Mouse (Mus musculus): ENCODE measurements around the gene Abhd4.
A peak's percentile ranks its signal among the peaks of the same experiment; 100 is the strongest.
"Not testable (repeated sequence)": the region's sequence is repeated elsewhere in the genome, so short reads cannot be mapped to it uniquely, and the experiment has no call there.

Gene Abhd4

DNA sequence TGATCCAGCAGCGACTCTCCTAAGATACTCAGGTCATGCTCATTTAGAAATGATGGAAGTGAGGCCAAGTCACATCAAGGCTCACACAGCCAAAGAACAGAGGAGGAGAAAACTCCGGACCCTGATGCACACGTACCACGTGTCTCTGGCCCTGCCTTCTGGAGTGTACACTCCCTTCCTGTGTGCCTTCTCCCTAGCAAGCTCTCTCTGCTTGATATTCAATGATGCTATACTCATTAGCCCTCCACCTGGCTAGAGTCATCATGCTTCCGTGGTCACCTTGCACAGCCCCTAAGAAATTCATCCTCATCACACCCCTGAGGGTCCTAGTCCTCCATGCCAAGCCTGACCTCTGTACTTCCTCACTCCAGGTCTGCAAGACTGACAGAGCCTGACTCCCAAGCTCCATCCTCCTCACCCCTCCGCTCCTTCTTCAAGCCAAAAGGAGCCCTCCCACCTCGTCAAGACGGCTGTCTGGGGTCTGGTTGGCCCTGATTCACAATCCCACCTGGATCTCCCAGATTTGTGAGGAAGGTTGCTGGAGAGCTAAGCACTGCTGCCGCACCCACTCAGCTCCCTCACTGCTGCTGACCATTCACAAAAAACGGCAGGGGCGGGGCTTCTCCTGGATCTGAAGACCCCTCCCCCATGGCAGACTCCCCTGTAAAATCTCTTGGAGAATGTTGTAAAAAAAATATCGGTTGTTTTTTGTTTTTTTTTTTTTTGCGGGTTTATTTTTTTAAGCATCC is 30.5 kb upstream of the Abhd4 start:
- no peak for DNase-seq

DNA sequence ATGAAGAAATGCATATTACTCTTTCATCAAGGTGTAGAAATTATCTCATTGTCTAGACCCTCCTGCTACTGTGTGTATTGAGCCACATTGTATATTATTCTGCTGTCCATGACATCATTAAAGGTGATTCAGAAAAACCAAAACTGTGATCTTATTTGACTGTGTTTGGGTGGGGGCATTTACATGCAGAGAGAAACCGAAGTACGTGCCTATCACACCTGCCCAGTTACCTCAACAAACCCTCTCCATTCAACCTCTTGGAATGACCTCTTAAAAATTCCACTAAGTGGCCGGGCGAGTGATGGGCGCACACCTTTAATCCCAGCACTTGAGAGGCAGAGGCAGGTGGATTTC is 29.9 kb upstream of the Abhd4 start:
- no peak for DNase-seq

DNA sequence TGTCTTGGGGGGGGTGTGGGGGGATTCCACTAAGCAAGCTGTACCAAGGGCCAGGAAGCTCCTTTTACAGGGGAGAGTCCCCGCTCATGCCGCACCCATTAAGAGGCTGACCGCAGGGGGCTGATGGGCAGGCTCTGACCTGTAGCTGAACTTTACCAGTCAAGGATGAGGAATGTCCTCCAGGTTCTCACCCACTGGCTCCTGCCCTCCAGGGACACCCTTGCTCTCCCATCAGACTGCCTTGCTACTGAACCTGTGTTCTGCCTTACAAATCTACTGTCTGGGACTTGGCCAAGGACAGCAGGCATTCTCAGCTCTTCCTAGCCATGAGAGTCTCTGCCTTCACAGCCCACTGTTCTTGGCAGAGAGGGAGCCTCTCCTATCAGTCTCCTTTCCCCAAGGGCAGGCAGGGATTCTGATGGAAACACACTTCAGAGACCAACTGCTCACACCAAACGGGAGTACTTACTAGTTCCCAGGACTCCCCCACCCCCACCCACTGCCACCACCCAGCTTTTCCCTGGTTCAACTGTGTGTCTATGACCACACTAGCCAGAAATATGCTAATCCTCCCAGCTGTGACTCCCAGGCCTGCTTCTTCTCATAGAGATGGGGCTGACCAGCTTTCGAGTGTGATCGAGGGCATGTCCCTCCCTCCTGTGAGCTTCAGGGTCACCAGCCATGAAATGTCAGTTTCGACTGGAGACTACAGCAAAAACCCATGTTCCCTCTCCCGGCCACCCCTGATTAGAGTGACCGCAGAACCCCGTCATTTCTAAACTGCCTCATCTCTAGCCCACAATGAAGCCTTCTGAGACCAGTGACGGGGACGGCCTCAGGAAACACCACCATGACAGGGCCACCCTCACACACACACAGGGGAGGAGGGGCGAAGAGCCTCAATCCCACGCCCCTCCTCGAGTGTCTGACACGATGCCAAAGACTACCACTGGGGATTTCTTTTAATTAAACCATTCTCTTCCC is 29.2 kb upstream of the Abhd4 start:
- no peak for DNase-seq

GRCm38 (mm10) chr14:54225725-54226124 is 28.3 kb upstream of the Abhd4 start:
- DNase-seq = no peak

- no peak for DNase-seq
Measured at GRCm38 (mm10) chr14:54226911-54227811, 26.8 kb upstream of the Abhd4 start.

DNA sequence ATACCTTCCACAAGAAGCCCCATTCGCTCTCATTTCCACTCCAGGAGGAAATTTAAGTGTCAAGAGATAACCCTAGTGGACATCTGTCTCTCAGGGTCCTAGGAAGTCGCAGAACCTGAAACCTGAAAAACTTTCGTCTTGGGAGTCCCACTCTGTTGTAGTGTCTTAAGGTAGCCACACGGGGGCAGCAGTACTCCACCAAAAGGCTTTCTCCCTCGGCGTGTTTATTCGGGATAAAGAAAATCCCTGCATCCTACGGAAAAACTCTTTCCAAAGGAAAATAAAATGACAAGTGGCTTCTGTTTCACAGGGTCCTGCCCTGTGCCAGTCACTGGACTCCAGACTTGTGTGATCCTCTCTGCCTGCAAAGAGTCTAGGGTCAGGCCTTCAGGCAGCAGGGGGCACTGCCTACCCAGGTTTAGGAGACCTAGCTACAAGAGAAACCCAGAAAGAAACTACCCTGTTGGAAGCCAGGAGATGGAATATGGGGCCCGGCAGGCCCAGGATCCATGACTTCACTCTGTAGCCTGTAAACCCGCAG is 26.0 kb upstream of the Abhd4 start:
- DNase-seq = peak; percentile 68

- no peak for DNase-seq
Measured at GRCm38 (mm10) chr14:54228501-54228900, 25.5 kb upstream of the Abhd4 start.

GRCm38 (mm10) chr14:54228933-54229713 is 24.9 kb upstream of the Abhd4 start:
- DNase-seq = no peak

GRCm38 (mm10) chr14:54229849-54230248 is 24.1 kb upstream of the Abhd4 start:
- not testable (repeated sequence) for DNase-seq

- DNase-seq = no peak
Measured at GRCm38 (mm10) chr14:54230638-54231150, 23.3 kb upstream of the Abhd4 start.

DNA sequence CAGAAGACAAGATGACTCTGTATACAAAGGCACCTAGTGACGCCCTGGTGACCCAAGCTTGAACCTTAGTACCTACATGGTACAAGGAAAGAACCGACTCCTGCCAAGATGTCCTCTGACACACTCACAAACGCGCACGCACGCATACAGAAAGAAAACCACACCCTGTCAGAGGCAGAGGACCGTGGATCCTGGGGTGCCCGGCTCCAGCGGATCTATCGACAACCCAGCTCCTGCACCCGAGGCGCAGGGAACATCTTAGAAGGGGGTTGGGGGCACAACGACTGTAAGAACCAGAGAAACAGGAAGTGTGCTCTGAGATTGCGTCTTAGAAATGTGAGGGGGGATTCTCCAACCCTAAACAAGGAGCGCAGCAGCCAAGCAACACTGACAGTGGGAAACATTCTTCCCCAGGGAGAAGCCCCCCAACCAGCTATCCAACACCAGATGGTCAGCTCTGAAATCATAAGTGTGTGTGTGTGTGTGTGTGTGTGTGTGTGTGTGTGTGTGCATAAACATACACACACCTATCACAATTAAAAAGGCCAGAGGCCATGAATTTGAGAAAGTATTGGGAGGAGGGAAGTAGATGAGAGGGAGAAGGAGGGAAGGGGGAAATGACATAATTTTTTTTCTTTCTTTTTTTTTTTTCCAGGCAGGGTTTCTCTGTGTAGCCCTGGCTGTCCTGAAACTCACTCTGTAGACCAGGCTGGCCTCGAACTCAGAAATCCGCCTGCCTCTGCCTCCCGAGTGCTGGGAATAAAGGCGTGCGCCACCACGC is 22.6 kb upstream of the Abhd4 start:
- DNase-seq = no peak

- DNase-seq = no peak
Measured at GRCm38 (mm10) chr14:54232143-54232542, 21.8 kb upstream of the Abhd4 start.

- peak; percentile 54 for DNase-seq
Measured at GRCm38 (mm10) chr14:54232811-54233558, 21.0 kb upstream of the Abhd4 start.

GRCm38 (mm10) chr14:54233559-54234143 is 20.3 kb upstream of the Abhd4 start:
- no peak for DNase-seq

GRCm38 (mm10) chr14:54234231-54235040 is 19.6 kb upstream of the Abhd4 start:
- DNase-seq = no peak

DNA sequence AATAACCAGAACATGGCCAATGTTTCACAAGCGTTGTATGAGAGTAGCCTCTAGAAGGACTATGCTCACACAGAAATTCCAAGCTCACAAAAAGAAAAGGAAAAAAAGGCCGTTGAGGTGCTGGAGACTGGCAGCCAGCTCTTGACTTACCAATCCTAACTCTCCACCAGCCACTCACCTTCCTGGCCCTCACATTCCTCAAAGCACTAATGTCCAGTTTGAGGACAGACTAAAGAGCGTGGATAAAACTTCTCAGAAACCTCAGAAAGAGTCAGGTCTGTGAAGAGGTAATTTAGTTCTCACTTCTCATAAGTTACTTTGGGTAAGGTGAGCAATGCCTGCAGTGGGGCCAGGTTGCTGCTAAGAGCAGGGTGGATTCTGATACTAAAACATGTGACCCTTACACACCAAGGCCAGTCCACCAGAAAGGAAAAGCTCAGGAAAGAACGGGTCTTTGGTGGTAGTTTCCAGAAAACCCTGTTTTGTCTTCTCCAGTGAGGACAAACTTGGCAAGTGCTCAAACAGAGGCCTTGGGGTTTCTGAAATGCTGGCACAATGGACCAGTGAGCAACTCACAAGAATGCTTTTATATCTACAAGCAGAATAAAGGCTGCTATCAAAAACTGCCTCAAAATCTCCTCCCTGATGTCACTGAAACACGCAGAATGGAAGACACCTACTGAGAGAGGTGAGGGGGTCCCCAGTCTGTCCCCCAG is 18.0 kb upstream of the Abhd4 start:
- no peak for DNase-seq

- no peak for DNase-seq
Measured at GRCm38 (mm10) chr14:54236881-54237280, 17.1 kb upstream of the Abhd4 start.

All from layer of hippocampus, adult 9-11 months (tissue).